Mouse (Mus musculus): ENCODE measurements around the gene Sugp2.
"Not testable (repeated sequence)": the region's sequence is repeated elsewhere in the genome, so short reads cannot be mapped to it uniquely, and the experiment has no call there.

The Sugp2 gene

GRCm38 (mm10) chr8:70234080-70234780, at the start of gene Sugp2, which contains the start of gene Armc6:
Gene Sugp2 (plus strand): TSS chr8:70234226.
Gene Armc6 (minus strand): TSS chr8:70234466.
- DNase-seq (ENCODE audit: inconsistent age in 2 of 2, low spot score in 1 of 2) = peak; percentile 98 to 99

- DNase-seq (ENCODE audit: inconsistent age in 2 of 2, low spot score in 1 of 2) = no peak
Observed at GRCm38 (mm10) chr8:70188707-70189106, 45.3 kb upstream of the Sugp2 start.

- DNase-seq (ENCODE audit: inconsistent age in 2 of 2, low spot score in 1 of 2) = no peak
Observed at GRCm38 (mm10) chr8:70193238-70193637, 40.8 kb upstream of the Sugp2 start.

GRCm38 (mm10) chr8:70194191-70194590, 39.8 kb upstream of the Sugp2 start:
- peak in 1 of 2 experiments; percentile 76 for DNase-seq (ENCODE audit: inconsistent age in 2 of 2, low spot score in 1 of 2)

DNA sequence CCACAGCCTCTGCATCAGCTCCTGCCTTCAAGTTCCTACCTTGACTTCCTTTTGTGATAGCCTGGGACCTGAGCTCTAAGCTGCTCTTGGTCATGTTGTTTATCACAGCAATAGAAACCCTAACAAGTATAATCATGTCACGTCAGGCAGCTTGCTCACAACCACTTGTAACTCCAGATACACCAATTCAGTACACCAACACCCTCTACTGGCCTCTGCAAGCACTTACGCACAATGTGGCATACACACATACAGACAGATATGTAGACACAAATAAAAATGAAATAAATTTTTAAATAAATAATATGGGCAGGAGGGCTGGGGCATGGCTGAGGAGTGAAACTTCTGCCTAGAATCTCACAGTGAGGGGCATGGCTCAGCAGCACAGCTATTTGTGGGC, 38.3 kb upstream of the Sugp2 start:
- DNase-seq (ENCODE audit: inconsistent age in 2 of 2, low spot score in 1 of 2) = no peak

DNA sequence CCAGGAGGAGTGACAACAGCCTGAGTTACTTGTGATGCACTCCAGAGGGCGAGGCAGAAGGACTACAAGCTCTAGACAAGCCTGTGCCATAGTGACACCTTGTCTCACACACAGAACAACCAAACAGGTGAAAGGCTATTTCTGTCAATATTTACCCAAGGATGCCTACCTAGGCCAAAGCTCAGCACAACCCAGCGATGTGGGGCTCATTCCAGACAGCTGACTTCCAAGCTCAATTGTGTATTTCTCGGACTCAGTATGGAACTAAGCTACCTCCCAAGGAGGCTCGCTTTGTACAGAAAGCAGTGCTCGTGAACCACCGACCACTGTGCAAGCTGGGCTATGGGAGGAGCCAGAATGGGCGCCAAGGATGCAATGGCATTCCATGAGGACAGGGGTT, 36.4 kb upstream of the Sugp2 start:
- no peak for DNase-seq (ENCODE audit: inconsistent age in 2 of 2, low spot score in 1 of 2)

GRCm38 (mm10) chr8:70200098-70200681, 33.8 kb upstream of the Sugp2 start:
- DNase-seq (ENCODE audit: inconsistent age in 2 of 2, low spot score in 1 of 2) = peak in 1 of 2 experiments; percentile 77

GRCm38 (mm10) chr8:70201417-70201816, 32.6 kb upstream of the Sugp2 start:
- DNase-seq (ENCODE audit: inconsistent age in 2 of 2, low spot score in 1 of 2) = no peak

- no peak for DNase-seq (ENCODE audit: inconsistent age in 2 of 2, low spot score in 1 of 2)
Observed at GRCm38 (mm10) chr8:70203072-70203471, 31.0 kb upstream of the Sugp2 start.

DNA sequence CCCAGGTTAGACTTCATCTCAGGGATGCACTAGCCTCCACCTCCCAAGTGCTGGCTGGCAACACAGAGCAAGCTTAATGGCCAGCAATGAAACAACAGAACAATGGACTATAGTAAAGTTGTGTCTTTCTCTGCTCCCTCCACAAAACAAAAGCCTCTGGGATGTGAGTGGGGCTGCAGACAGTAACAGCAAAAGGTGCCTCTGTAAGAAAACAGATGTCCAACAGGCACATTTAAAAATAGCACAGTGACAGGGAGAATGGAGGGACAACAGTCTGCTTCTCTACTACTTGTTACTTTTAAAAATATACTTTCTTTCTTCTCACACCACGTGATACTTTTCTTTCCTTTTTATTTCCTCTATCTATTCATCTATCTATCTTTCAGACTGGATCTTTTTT, 29.3 kb upstream of the Sugp2 start:
- DNase-seq (ENCODE audit: inconsistent age in 2 of 2, low spot score in 1 of 2) = no peak

DNA sequence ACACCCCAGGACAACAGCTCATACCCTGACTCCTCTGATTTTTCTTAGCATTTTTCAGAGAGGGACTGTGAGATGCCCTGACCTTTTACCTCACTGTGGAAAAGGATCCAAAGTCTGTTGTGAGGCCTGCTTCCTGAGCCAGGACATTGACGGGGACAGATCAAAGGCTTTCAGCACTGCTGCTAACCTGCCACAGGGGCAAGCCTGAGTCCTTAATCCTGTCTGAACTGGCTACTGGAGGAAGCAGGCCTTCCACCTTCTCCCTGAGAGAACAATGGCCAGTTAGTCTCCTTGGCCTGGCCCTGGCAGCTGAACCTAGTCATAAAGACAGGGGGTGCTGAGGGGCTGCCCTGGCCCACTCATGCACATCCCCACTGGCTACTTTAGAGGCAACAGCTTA, 25.9 kb upstream of the Sugp2 start:
- peak; percentile 31 to 60 for DNase-seq (ENCODE audit: inconsistent age in 2 of 2, low spot score in 1 of 2)

DNA sequence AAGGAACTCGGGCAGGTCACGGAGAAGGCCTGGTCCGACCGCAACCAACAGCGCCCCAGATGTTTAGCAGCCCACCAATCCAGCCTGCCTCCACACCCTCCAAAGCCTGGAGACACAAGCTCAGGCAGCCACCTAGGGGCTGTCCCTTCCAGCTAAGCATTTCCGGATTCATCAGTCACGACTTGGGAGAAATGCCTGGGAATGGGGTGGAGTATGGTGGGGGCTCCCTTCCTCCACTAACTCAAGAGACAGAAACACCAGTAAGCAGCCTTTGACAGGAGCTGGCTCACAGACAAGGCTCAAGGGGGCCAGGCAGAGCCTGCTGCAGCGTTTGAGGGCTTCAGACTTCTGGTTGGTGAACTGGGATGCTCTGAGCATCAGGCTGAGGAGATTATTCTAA, 23.5 kb upstream of the Sugp2 start:
- no peak for DNase-seq (ENCODE audit: inconsistent age in 2 of 2, low spot score in 1 of 2)

- DNase-seq (ENCODE audit: inconsistent age in 2 of 2, low spot score in 1 of 2) = peak in 1 of 2 experiments; percentile 62
Observed at GRCm38 (mm10) chr8:70211275-70211674, 22.8 kb upstream of the Sugp2 start.

GRCm38 (mm10) chr8:70211726-70212111, 22.3 kb upstream of the Sugp2 start:
- no peak for DNase-seq (ENCODE audit: inconsistent age in 2 of 2, low spot score in 1 of 2)

DNA sequence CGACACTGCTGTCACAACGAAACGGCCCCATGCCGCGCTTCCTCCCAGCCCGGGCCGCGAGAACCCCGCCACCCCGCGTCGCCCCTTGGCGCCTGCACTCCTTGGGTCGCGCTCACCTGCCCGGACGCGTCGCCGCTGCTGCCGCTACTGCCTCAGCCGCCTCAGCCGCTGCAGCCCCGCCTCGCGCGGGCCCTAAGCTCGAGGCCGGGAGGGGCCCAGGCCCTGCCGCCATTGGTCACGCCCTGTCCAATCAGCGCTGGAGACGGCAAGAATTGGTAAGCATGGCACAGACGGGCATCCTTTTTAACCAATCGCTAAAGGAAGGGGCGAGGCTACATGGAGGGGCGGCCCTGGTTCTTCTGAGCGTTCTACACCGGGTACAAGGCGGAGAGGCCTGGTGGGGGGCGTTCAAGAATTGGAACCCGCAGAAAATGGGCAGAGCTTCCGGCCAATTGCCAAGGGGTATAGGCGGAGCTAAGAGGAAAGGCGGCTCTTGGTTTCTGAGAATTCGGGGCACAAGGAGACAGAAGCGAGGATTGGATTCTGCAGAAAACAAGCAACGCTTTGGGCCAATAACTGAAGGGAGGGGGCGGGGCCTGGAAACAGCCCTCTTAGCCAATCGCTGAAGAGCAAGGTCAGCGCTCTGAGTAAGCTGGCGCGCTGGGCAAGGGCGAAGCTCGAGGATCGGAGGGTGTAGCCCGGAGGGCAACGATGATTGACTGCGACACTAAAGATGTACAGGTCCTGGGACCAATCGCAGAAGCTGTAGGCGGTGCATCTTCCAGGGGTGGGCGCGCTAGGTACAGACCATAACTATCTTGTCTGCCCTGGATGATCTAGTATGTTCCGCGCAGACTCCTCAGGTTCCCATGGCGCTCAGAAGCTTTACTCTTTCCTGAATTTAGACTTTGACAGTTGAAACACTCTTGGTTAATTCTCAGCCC, 21.6 kb upstream of the Sugp2 start, which contains the start of gene Slc25a42:
TSS of gene Slc25a42 (minus strand) at position 194 of the 944 bp plus-strand sequence.
- DNase-seq (ENCODE audit: inconsistent age in 2 of 2, low spot score in 1 of 2) = peak; percentile 99 to 100

DNA sequence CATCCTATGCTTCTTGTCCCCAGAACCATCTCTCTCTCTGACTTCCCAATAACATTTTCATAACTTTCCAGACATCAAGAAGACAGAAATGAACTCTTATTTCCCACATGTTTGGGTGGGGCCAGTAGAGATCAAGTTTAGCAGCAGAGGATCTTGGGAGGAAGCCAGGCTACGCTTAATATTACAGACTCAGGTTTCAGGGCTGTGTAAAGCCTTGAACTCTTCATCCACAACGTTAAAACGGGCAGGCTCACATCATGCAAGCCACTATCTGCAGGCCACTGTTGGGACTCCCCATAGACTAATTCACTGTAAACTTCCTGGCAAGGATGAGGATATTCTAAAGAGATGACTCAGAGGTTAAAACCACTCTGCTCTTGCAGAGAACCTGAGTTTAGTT, 19.6 kb upstream of the Sugp2 start:
- DNase-seq (ENCODE audit: inconsistent age in 2 of 2, low spot score in 1 of 2) = no peak

- DNase-seq (ENCODE audit: inconsistent age in 2 of 2, low spot score in 1 of 2) = no peak
Observed at GRCm38 (mm10) chr8:70215092-70215491, 18.9 kb upstream of the Sugp2 start.

DNA sequence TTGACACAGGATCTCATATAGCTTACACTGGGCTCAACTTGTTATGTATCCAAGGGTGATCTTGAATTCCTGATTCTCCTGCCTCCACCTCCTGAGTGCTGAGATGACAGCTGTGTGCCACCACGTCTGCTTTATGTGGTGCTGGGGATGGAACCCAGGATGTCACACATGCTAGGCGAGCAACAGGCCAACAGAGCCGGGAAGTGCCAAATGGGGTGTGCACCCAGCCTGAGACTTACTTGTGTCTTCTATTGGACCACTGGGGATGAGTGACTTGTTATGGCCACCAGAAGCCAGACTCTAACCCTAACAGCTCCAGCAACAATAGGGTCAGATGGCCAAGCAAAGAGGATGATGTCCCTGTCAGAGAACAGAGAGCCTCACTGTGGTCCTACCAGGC, 17.9 kb upstream of the Sugp2 start:
- DNase-seq (ENCODE audit: inconsistent age in 2 of 2, low spot score in 1 of 2) = not testable (repeated sequence)

- DNase-seq (ENCODE audit: inconsistent age in 2 of 2, low spot score in 1 of 2) = peak; percentile 51 to 84
Observed at GRCm38 (mm10) chr8:70216566-70216965, 17.5 kb upstream of the Sugp2 start.

DNA sequence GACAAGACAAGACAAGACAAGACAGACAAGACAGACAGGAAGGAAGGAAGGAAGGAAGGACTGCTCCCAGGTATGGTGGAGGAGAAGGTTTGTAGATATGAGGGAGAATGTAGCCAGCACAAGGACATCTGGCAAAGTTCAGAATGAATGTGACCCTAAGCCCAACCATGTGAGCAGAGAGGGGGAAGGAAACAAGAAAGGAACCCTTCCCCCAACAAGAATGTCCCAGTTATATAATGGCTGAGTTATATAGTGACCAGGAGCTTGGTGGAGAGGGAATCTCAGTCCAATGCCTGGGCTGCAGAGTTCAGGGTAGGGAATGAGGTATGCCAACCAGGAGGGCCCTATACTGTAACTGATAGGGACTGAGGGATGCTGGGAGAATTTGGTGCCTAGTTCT, 16.6 kb upstream of the Sugp2 start:
- DNase-seq (ENCODE audit: inconsistent age in 2 of 2, low spot score in 1 of 2) = no peak

DNA sequence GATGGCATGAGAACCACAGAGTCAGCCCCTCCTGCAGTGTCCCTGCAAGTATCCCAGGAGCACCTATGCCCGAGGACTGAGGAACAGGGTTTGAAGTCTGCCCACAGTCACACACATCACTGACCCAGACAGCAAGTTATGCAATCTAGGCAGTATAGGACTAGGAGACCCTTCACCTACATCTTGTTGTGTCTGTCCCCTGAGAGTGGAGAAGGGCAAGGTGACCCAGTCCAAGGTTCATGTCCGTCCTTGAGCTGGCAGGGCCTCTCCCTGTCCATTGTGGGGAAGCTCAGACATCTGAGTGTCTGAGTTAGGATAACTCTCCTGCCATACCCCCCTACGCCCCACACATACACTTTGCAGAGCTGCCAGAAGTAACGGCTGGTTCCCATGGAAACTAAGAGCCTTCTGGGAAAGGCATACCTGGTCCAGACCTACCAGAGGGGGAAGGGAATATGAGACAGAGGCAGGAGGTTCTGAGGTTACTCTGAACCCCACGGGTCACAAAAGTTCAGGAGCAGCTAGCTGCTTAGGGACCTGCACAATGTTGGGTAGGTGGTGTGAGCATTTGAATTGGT, 14.8 kb upstream of the Sugp2 start:
- peak in 1 of 2 experiments; percentile 68 for DNase-seq (ENCODE audit: inconsistent age in 2 of 2, low spot score in 1 of 2)
